Mouse (Mus musculus) cerebellum, adult 9-10 months (tissue): ENCODE measurements at regions not wholly inside any gene's neighbourhood (a gene's known extent, or its start where the extent isn't known, plus 50 kb on each side); places are given as distances from the start of the nearest gene placed in this dataset.

Experiments
- DNase-seq: peaks from one replicate; pipeline ENCODE4 v3.0.0; 2022

DNA sequence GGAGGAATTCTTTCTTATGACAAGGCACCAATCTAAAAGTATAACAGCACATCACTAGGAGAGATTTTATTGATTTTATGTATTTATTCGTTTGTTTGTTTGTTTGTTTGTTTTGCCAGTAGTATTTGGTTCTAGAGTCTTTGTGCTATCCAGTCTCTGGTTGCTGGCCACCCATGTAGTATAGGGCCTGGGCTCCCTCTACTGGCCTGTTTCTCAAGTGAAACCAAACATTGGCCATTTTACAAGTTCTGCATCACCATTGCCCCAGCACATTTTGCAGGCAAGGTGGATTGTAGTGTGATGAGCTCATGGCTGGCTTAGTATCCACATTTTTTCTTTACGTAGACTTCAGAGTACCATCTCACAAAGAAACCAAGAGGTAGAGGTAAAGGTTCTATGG, 376.9 kb upstream of the Luzp2 start:
- peak; percentile 4 for DNase-seq

DNA sequence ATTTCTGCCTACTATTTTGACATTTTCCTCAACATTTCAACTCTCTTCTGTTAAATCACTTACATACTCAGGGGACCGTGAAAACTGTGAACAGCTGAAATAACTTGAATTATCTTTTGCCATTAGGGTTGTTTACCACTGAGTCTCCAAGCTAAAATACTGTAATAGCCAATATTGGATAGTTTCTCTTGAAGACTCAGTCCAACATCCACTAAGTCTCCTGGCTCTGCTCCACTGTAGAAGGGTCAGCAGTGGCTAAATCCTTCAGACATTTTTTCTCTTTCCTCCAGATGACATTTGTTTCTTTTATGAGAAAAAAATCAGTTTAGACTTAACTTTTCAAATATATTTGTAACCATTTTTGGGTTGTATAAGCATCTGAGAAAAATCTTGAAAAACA, 344.0 kb upstream of the Luzp2 start:
- no peak for DNase-seq

DNA sequence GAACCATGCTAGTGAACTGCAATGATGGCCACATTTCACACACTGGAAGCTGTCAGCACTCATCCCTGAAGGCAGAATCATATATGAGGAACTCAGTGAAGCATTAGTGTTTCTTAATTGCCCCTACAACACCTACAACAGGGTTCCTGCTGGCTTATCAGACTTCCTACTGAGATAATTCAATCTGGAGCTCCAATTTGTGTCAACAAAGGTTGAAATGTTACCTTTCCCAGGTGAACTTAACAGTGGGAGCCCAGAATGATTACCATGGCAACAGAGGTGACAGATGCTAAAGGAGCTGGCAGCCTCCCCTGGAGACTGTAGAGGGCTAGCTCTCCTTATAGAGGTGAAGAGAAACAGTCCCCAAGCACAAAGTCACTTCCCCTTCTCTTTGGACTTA, 330.1 kb upstream of the Luzp2 start:
- DNase-seq: no peak

DNA sequence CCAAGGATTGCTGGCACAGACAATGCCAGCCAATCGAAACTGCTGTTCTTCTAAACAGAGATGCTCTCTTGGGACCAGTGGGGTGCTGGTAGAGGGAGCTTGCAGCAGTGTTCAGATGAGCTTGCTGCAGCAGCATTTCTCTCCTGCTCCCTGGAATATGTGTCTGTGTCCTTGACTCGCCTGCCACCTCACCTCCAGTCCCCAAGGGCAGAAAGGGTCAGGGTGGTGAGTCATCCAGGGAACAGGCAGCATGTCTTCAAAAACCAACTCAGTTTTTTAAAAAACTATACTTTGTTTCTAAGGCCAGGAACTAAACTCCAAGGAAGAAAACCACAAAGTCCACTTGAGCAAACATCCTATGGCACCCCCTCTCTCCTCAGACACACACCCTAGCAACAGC, 328.3 kb upstream of the Luzp2 start:
- no peak for DNase-seq

DNA sequence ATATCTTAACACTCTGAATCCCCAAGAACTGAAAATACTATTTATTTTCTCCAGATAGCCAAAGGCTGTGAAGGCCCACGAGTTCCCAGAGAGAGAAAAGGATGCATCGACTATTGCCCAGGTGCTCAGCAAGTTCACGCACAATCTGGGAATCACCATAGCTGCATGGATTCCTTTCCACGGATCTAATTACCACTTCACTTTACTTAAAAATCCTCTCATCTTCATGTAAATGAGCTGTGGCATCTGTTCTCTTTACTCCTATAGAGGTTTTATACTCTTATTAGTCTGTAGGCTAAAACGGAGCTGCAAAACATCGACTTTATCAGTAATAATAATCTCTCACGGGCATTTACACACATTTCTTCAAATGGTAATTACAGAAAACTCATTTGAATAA, 299.6 kb upstream of the Luzp2 start:
- DNase-seq: no peak

DNA sequence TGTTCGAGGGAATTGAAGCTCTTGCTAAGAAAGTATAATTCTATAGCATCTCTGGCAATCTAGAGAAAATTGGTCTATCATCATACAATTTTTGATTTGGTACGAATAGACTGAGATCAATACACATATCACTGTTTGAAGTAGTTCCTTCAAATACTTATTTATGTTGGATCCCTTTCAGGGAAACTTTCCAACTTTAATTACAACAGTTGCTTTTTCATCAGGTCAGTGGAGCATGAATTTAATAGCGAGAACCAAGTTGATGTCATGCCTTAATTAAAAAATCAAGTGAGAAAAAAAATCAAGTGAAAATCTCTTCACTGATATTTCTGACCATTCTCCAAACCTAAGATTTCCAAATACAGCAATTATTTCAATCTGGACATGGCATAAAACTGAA, 277.9 kb upstream of the Luzp2 start:
- DNase-seq: no peak

DNA sequence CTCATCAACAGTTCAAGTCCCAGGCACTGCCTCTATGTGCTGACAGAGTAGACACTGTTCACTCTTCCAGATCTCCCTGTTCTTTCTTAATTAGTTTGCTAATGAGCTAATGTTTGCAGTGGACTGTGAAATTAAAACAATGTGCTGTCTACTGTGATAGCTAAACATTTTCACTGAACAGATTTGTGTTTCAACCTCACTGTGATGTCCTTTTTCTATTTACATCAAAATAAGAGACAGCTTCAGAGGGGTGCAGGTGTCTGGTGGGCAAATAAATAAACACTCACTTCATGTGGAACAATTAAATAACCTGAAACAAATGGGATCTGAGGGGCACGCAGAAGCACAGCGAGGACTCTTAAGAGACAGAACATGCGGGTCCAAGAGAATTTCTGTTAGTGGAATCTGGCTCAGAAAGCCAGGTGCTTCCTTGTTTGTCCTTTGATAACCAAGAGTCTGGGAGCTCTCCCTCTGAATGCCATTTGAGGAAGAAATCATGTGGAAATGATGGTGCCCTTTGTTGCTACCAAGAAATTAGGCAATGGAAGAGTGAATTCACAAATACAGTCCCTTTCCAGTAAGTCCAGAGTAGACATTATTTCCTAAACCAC, 269.6 kb upstream of the Luzp2 start:
- no peak for DNase-seq

DNA sequence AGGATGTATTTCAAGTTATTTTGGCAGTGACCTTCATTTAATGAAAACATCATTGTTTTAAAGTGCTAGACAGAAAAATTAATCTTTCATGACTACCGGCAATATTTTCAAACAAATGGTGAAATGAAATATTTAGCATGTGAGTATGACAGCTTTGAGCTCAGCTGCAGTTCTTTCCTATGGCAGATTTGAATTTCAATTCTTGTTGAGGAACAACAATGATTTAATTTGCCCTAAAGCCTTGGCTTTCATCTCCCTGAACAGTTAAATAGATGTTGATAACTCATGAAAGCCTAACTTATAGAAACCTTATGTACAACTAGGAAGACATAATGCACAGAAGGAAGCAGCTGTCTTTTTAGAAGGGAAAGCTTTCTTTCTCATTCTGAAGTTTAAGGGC, 235.5 kb upstream of the Luzp2 start:
- DNase-seq: no peak

DNA sequence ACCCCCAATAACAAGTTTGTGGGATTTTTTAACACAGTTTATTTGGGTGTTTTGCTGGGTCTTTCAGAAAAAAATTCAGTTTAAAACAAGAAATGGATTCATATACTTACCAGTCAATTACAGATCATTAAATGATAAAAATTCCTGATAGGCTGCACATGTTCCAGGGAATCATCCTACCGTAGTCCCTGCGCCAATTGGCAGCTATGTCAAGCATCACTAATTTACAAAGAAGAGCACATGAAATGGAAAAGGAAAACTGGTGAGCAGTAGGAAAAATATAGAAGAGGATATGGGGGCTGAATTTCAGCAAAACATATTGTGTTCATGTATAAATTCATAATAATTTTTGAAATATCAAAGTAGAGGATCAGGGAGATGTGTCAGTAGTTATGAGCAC, 212.9 kb upstream of the Luzp2 start:
- no peak for DNase-seq

DNA sequence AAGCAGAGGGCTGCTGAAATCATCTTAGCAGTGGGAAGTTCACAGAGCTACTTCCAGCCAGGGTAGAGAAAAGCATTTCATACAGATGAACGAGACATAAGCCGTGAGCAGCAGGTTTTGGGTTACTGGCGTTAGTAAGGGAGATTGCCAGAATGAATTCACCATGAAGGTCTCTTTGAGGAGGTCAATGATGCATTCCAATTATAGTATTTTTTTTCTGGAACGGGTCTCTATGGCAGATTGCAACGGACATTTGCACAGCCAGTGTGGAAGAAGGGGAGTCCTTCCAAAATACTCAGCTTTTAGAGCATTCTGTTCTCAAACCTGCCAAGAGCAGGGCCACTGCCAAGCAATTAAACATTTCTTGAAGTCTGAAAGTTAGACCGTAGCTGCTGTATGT, 201.4 kb upstream of the Luzp2 start:
- DNase-seq: peak; percentile 42

DNA sequence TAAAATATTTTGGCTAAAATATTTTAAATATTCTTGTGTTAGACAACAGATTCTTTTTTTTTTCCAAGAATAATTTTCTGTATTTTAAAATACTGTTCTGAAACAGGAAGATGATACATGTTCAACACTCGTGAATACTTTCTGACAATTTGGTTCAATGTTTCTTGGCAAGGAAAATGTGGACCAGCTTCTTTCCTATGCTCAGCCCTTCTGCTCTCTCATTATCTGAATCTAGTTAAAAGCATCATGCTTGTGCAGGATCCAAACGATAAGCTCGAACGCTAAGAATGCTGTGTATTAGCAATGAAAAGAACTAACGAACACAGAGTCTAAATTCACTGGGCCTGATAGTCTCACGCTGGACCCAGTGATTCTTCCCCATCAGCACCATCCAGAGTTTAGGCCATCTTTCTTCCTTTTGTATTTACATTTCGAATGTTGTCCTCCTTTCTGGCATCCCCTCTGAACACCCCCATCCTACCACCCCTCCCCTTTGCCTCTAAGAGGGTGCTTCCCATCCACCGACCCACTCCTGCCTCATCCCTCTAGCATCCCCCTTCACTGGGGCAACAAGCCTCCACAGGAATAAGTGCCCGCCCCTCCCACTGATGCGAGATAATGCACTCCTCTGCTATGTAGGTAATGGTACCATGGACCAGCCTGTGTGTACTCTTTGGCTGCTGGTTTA, 200.8 kb upstream of the Luzp2 start:
- peak; percentile 11 for DNase-seq

DNA sequence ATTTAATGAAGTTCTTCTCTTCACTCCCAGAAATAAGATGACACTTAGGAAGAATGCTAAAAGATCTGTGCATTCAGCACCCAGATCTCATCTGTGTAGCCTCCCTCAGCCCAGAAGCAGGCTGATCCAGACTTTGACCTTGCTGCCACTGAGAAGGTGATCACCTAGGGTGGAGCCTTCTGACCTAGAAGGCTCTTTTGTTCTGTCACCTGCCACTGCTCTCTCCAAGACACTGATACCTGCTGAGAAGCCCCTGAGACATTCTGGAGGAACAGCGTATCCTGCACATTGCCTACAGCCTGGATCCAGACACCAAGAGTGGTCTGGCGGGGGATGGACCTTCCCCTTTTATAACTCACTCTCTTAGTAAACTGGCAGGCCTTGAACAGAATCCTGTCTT, 190.0 kb upstream of the Luzp2 start:
- no peak for DNase-seq

DNA sequence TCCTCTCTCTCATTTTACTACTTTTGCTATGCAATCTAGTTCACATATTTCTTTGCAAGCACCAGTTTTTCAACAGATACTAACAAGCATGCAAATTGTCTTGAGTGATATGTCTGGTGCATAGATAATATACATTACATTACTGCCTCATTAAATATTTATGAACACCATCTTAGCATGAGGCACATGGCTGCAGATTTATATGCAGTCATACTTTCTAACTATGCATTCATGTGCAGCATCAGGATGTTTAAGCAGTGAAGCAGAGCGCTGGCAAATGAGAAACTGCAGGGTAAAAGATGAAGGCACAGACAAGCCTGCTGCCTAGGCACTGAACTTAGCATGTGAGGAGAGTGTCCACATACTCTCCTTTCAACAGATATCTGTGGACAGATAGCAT, 186.3 kb upstream of the Luzp2 start:
- no peak for DNase-seq
